Mouse (Mus musculus): ENCODE measurements around the gene Homer2.

DNA sequence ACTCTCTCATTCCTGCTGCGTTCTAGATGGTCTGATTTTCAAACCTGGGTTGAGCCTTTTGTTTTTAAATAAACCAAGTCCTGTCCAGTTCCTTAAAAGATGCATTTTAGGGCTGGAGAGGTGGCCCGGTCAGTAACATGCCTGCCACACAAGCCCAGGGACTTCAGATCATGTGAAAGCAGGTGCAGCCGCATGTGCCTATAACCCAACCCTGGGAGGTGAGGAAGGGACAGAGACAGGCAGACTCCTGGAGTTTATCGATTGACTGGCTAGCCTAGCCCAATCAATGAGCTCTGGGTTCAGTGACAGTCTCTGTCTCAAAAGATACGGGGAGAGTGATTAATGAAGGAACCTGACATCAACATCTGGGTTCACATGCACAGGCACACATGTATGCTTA, 146.1 kb downstream of the Homer2 start:
- TF ChIP-seq CTCF (conservative IDR thresholded peaks at IDR 0.05 in 1 of 2, IDR thresholded peaks at IDR 0.05 in 1 of 2; ENCODE audit: low read depth in 2 of 2, low read length in 2 of 2), result no peak
- TF ChIP-seq NRF1 (IDR thresholded peaks at IDR 0.05; ENCODE audit: low read depth, low read length), result no peak
- no peak for TF ChIP-seq EP300 (IDR thresholded peaks at IDR 0.05; ENCODE audit: low read length)
- TF ChIP-seq SMC3 (IDR thresholded peaks at IDR 0.05; ENCODE audit: low read depth, low read length), result no peak
- no peak for TF ChIP-seq POLR2A (IDR thresholded peaks at IDR 0.05; ENCODE audit: low read depth, low read length)
- TF ChIP-seq ZMIZ1 (IDR thresholded peaks at IDR 0.05; ENCODE audit: low read depth, low read length), result no peak
- TF ChIP-seq UBTF (IDR thresholded peaks at IDR 0.05; ENCODE audit: low read depth, low read length), result no peak
- no peak for TF ChIP-seq ZKSCAN1 (IDR thresholded peaks at IDR 0.05; ENCODE audit: borderline replicate concordance, low read depth, low read length)
- no peak for TF ChIP-seq RAD21 (IDR thresholded peaks at IDR 0.05; ENCODE audit: low read depth, low read length)
- TF ChIP-seq MAX (IDR thresholded peaks at IDR 0.05; ENCODE audit: low read length), result no peak
- TF ChIP-seq TCF12 (IDR thresholded peaks at IDR 0.05; ENCODE audit: low read depth, low read length), result no peak
